Mouse (Mus musculus) CH12.LX (cell line): Measurements from ENCODE around the gene Rtp3. TPM values are rescaled to one million over a fixed set of nuclear protein-coding genes. Genes with fewer than 3 reads are reported as not detected.

ENCODE experiments used
- DNase-seq: peaks from one replicate; pipeline ENCODE4 v3.0.0-alpha.2; 2013; ENCODE audit errors: extremely low read depth
- H3K27ac ChIP-seq: 2 replicates; pipeline ENCODE4 v1.5.1; 2012; ENCODE audit warnings: low read depth, mild to moderate bottlenecking, control low read depth, moderate library complexity; ENCODE audit not compliant: insufficient read depth
- H3K27me3 ChIP-seq: replicated peaks from 2 replicates; pipeline ENCODE3; 2012; ENCODE audit warnings: inconsistent platforms
- H3K36me3 ChIP-seq, 2 experiments: replicated peaks in 1 of 2; 2 replicates each; pipeline versions ENCODE3 to v1.6.1; 2012; ENCODE audit warnings: inconsistent platforms in 1 of 2, low read length in 1 of 2, mild to moderate bottlenecking in 1 of 2, mixed read lengths in 1 of 2, moderate library complexity in 1 of 2; ENCODE audit not compliant: control insufficient read depth in 1 of 2, insufficient read depth in 1 of 2
- H3K4me1 ChIP-seq, 2 experiments: 2 replicates each; pipeline ENCODE4 v1.6.1; 2012; ENCODE audit warnings: inconsistent platforms in 1 of 2, moderate library complexity in 1 of 2; ENCODE audit not compliant: insufficient read depth in 2 of 2, control insufficient read depth in 1 of 2
- H3K4me2 ChIP-seq: 2 replicates; pipeline ENCODE4 v1.6.1; 2012; ENCODE audit warnings: low read depth, mild to moderate bottlenecking, control low read depth; ENCODE audit not compliant: poor library complexity, insufficient read depth, severe bottlenecking
- H3K4me3 ChIP-seq, 3 experiments: fragments of 150-350 bp in 1 of 3; sonication (generic) in 1 of 3; replicated peaks in 1 of 3; 2 replicates each; pipeline versions ENCODE3 to v1.5.1; 2011 to 2012; ENCODE audit warnings: low read depth in 2 of 3, low read length in 2 of 3, mild to moderate bottlenecking in 2 of 3, moderate library complexity in 2 of 3, control low read depth in 1 of 3, improper control_type of control experiment in 1 of 3, inconsistent platforms in 1 of 3, mixed read lengths in 1 of 3; ENCODE audit not compliant: poor library complexity in 1 of 3
- H3K79me2 ChIP-seq: replicated peaks from 2 replicates; pipeline ENCODE4 v1.6.1; 2012; ENCODE audit warnings: mild to moderate bottlenecking, moderate library complexity; ENCODE audit not compliant: control insufficient read depth, poor library complexity, insufficient read depth, severe bottlenecking; ENCODE audit errors: extremely low read depth
- H3K9ac ChIP-seq: 2 replicates; pipeline ENCODE4 v1.6.1; 2012; ENCODE audit warnings: low read depth, mild to moderate bottlenecking, control low read depth, moderate library complexity; ENCODE audit not compliant: insufficient read depth
- H3K9me3 ChIP-seq: replicated peaks from 2 replicates; pipeline ENCODE3; 2012; ENCODE audit warnings: low read length, inconsistent platforms, mixed read lengths
- BHLHE40 ChIP-seq: IDR thresholded peaks from 2 replicates; pipeline ENCODE4 v1.6.1; 2011; ENCODE audit warnings: mild to moderate bottlenecking, low read depth, low read length, improper control_type of control experiment
- CHD2 ChIP-seq: IDR thresholded peaks from 2 replicates; pipeline ENCODE4 v1.6.1; 2011; ENCODE audit warnings: low read length, improper control_type of control experiment
- CTCF ChIP-seq, 2 experiments: IDR thresholded peaks in 1 of 2; conservative IDR thresholded peaks in 1 of 2; 2 replicates each; pipeline ENCODE4 v1.5.1; 2011 to 2012; ENCODE audit warnings: low read depth in 2 of 2, low read length in 2 of 2, improper control_type of control experiment in 1 of 2, inconsistent platforms in 1 of 2, mild to moderate bottlenecking in 1 of 2, moderate library complexity in 1 of 2
- E2F4 ChIP-seq: IDR thresholded peaks from 2 replicates; pipeline ENCODE4 v1.6.1; 2011; ENCODE audit warnings: low read depth, low read length, improper control_type of control experiment; ENCODE audit not compliant: insufficient replicate concordance
- EP300 ChIP-seq: IDR thresholded peaks from 2 replicates; pipeline ENCODE4 v1.6.1; 2011; ENCODE audit warnings: low read length, improper control_type of control experiment
- HCFC1 ChIP-seq: IDR thresholded peaks from 2 replicates; pipeline ENCODE4 v1.6.1; 2012; ENCODE audit warnings: low read depth, mild to moderate bottlenecking, inconsistent platforms, low read length, improper control_type of control experiment
- IRF4 ChIP-seq: IDR thresholded peaks from 2 replicates; pipeline ENCODE4 v1.6.1; 2014; ENCODE audit warnings: low read depth, mild to moderate bottlenecking, inconsistent platforms, low read length, improper control_type of control experiment
- JUN ChIP-seq: IDR thresholded peaks from 2 replicates; pipeline ENCODE4 v1.6.1; 2011; ENCODE audit warnings: low read depth, mild to moderate bottlenecking, low read length, improper control_type of control experiment, moderate library complexity; ENCODE audit not compliant: insufficient read depth
- MAX ChIP-seq: IDR thresholded peaks from 2 replicates; pipeline ENCODE4 v1.6.1; 2011; ENCODE audit warnings: low read length, improper control_type of control experiment
- MAZ ChIP-seq: IDR thresholded peaks from 2 replicates; pipeline ENCODE4 v1.6.1; 2012; ENCODE audit warnings: low read depth, mild to moderate bottlenecking, inconsistent platforms, low read length, improper control_type of control experiment, moderate library complexity
- MXI1 ChIP-seq: IDR thresholded peaks from 2 replicates; pipeline ENCODE4 v1.6.1; 2011; ENCODE audit warnings: mild to moderate bottlenecking, low read depth, low read length, improper control_type of control experiment
- NELFE ChIP-seq: IDR thresholded peaks from 2 replicates; pipeline ENCODE4 v1.6.1; 2011; ENCODE audit warnings: low read depth, low read length, improper control_type of control experiment
- NRF1 ChIP-seq: IDR thresholded peaks from 2 replicates; pipeline ENCODE4 v1.6.1; 2014; ENCODE audit warnings: low read depth, mild to moderate bottlenecking, inconsistent platforms, low read length, improper control_type of control experiment, moderate library complexity
- PAX5 ChIP-seq: IDR thresholded peaks from 2 replicates; pipeline ENCODE4 v1.6.1; 2012; ENCODE audit warnings: low read length, inconsistent platforms, mixed read lengths
- POLR2A ChIP-seq: IDR thresholded peaks from 2 replicates; pipeline ENCODE4 v1.6.1; 2011; ENCODE audit warnings: low read depth, mild to moderate bottlenecking, improper control_type of control experiment, low read length
- POLR2AphosphoS2 ChIP-seq: IDR thresholded peaks from 2 replicates; pipeline ENCODE4 v1.6.1; 2011; ENCODE audit warnings: low read depth, low read length, improper control_type of control experiment
- RAD21 ChIP-seq: IDR thresholded peaks from 2 replicates; pipeline ENCODE4 v1.6.1; 2011; ENCODE audit warnings: low read depth, mild to moderate bottlenecking, low read length, improper control_type of control experiment, moderate library complexity
- RCOR1 ChIP-seq: conservative IDR thresholded peaks from 2 replicates; pipeline ENCODE4 v1.6.1; 2012; ENCODE audit warnings: low read depth, mild to moderate bottlenecking, inconsistent platforms, low read length, improper control_type of control experiment
- SMC3 ChIP-seq: IDR thresholded peaks from 2 replicates; pipeline ENCODE4 v1.6.1; 2011; ENCODE audit warnings: low read depth, low read length, improper control_type of control experiment
- UBTF ChIP-seq: IDR thresholded peaks from 2 replicates; pipeline ENCODE4 v1.6.1; 2012; ENCODE audit warnings: low read depth, mild to moderate bottlenecking, inconsistent platforms, low read length, improper control_type of control experiment, moderate library complexity
- USF2 ChIP-seq: conservative IDR thresholded peaks from 2 replicates; pipeline ENCODE4 v1.6.1; 2011; ENCODE audit warnings: low read depth, low read length, improper control_type of control experiment
- ZKSCAN1 ChIP-seq: IDR thresholded peaks from 2 replicates; pipeline ENCODE4 v1.6.1; 2012; ENCODE audit warnings: low read depth, inconsistent platforms, low read length, improper control_type of control experiment, borderline replicate concordance
- ZNF384 ChIP-seq: IDR thresholded peaks from 2 replicates; pipeline ENCODE4 v1.6.1; 2012; ENCODE audit warnings: low read depth, low read length, improper control_type of control experiment, inconsistent platforms
- dilution Hi-C: fragments of 300-500 bp; cut with MboI; formaldehyde crosslinking; loops from 2 replicates; pipeline ENCODE4 v1.14.3; 2020; ENCODE audit warnings: low sequenced_read_pairs; ENCODE audit not compliant: extremely low pct_unique_long_range_greater_than_20kb, extremely low pct_ligation_motif_present
- in situ Hi-C: fragments of 300-500 bp; cut with MboI; formaldehyde crosslinking; loops from 3 replicates; pipeline ENCODE4 v1.14.3; 2019; ENCODE audit warnings: low sequenced_read_pairs, low pct_ligation_motif_present, low pct_unique_long_range_greater_than_20kb, mixed read lengths
- polyA plus RNA-seq: library from polyadenylated mRNA; unstranded; fragments of >175 nt; gene quantifications from 2 replicates; pipeline ENCODE4 v1.2.1, GENCODE M21; 2012; ENCODE audit warnings: low read depth; ENCODE audit not compliant: insufficient read length
- total RNA-seq, 2 experiments: library from RNA; depleted of rRNA; stranded (reverse); fragments of 300-350 nt in 1 of 2; fragments of >200 nt in 1 of 2; gene quantifications; 2 replicates each; pipeline ENCODE4 v1.2.3; 2012 to 2014

Rtp3 gene
- total and polyA plus RNA-seq, 3 experiments = not detected

DNA sequence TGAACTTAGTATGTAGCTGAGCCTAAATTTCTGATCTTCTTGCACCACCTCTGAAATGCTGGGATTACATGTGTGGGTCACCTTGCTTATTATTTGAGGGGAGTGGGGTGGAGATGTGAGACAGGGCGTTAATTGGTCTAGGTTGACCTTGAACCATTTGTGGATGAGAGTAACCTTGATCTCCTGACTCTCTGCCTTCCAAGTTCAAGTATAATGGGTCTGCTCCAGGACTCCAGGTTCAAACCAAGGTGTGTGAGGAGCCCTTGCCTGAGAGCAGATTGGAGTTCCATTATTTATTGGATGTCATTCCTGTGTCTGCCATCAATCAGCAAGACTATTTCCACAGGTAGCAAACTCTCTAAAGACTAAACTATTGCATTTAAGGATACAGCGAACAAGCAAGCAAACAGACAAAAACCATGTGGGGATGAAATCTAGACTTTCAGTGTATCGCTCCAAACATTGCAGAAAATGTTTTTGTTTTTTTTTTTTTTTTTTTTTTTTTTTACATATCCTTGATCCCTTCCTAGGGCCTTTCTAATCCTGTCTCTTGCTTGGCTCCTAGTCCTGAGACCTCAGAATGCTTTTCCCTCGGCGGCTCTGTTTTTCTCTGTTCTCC lies 37.3 kb downstream of the Rtp3 start:
- no peak for DNase-seq
- in situ Hi-C loops (no loop called here), dilution Hi-C loops (no loop called here)
- no peak overlapping the region for H3K4me3 ChIP-seq
- no peaks in the 10 kb centered on the region for H3K27me3 ChIP-seq
- H3K4me2 ChIP-seq = no peak overlapping the region
- no peak overlapping the region for H3K9ac ChIP-seq
- 0 out of 2 replicates have a peak, but pooled peaks have one; percentile 26 for TF ChIP-seq ZNF384
- no peak for TF ChIP-seq MAX
- no peak overlapping the region for H3K27ac ChIP-seq
- no peaks in the 10 kb centered on the region for H3K4me1 ChIP-seq
- H3K9me3 ChIP-seq = peaks cover 2% of the 10 kb centered on the region
- H3K79me2 ChIP-seq = no peaks in the 10 kb centered on the region
- H3K36me3 ChIP-seq = no peaks in the 10 kb centered on the region

- in situ Hi-C loops = no loop called here
- dilution Hi-C loops = no loop called here
- Histone ChIP-seq H3K27me3 (no peaks in the 10 kb centered on the region), H3K9ac (no peak overlapping the region), H3K36me3 (no peaks in the 10 kb centered on the region), H3K4me1 (no peaks in the 10 kb centered on the region), H3K4me2 (no peak overlapping the region), H3K9me3 (peaks cover 2% of the 10 kb centered on the region), H3K27ac (no peak overlapping the region), H3K4me3 (no peak overlapping the region), H3K79me2 (no peaks in the 10 kb centered on the region)
- DNase-seq = no peak
- TF ChIP-seq POLR2AphosphoS2 = no peak
- no peak for TF ChIP-seq NRF1
- TF ChIP-seq USF2 = no peak
- no peak for TF ChIP-seq CTCF (conservative IDR thresholded peaks at IDR 0.05 in 1 of 2, IDR thresholded peaks at IDR 0.05 in 1 of 2; ENCODE audit: low read depth in 2 of 2, low read length in 2 of 2)
- no peak for TF ChIP-seq RCOR1
Measured at GRCm38 (mm10) chr9:110952398-110952797, 38.0 kb downstream of the Rtp3 start.

DNA sequence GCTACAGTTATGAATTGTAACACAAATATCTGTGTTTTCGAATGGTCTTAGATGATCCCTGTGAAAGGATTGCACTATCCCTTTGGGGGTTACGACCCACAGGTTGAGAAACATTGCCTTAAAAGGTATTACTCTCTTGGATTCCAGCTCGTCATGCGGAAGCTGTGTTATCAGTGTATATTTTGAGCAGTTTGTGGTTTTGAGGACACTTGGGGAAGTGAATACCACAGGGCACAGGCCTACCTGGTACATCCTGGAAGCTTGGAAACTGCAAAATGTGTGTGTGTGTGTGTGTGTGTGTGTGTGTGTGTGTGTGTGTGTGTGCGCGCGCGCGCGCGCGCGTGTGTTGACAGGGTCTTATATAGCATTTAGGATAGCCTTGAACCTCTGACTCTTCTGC lies 38.5 kb downstream of the Rtp3 start:
- H3K27ac ChIP-seq = no peak overlapping the region
- in situ Hi-C loops (no loop called here), dilution Hi-C loops (no loop called here)
- no peak overlapping the region for H3K9ac ChIP-seq
- DNase-seq = no peak
- H3K27me3 ChIP-seq = no peaks in the 10 kb centered on the region
- H3K36me3 ChIP-seq = no peaks in the 10 kb centered on the region
- H3K4me3 ChIP-seq = no peak overlapping the region
- TF ChIP-seq MAZ = no peak
- no peak for TF ChIP-seq NELFE
- no peak for TF ChIP-seq JUN
- TF ChIP-seq EP300 = no peak
- no peak for TF ChIP-seq PAX5
- no peak for TF ChIP-seq USF2
- TF ChIP-seq HCFC1 = no peak
- no peak for TF ChIP-seq SMC3
- TF ChIP-seq RAD21 = no peak
- no peak for TF ChIP-seq IRF4
- TF ChIP-seq ZKSCAN1 = no peak
- TF ChIP-seq CHD2 = no peak
- no peak for TF ChIP-seq POLR2A
- TF ChIP-seq RCOR1 = no peak
- TF ChIP-seq NRF1 = no peak
- no peak for TF ChIP-seq CTCF (conservative IDR thresholded peaks at IDR 0.05 in 1 of 2, IDR thresholded peaks at IDR 0.05 in 1 of 2; ENCODE audit: low read depth in 2 of 2, low read length in 2 of 2)
- no peak for TF ChIP-seq BHLHE40
- TF ChIP-seq UBTF = no peak
- no peak for TF ChIP-seq MXI1
- no peak for TF ChIP-seq E2F4
- no peak overlapping the region for H3K4me2 ChIP-seq
- peaks cover 2% of the 10 kb centered on the region for H3K9me3 ChIP-seq
- no peaks in the 10 kb centered on the region for H3K79me2 ChIP-seq
- no peaks in the 10 kb centered on the region for H3K4me1 ChIP-seq
